Mouse (Mus musculus): ENCODE results near the gene Gtf2b.

The Gtf2b gene

GRCm38 (mm10) chr3:142764995-142765777, at the start of gene Gtf2b:
TSS of gene Gtf2b (plus strand) at chr3:142765045.
- DNase-seq: peak; percentile 95

- DNase-seq: no peak
Observed at GRCm38 (mm10) chr3:142725481-142725880, 39.4 kb upstream of the Gtf2b start.

GRCm38 (mm10) chr3:142725969-142726672, 38.7 kb upstream of the Gtf2b start:
- no peak for DNase-seq

- DNase-seq: no peak
Observed at GRCm38 (mm10) chr3:142734291-142734690, 30.6 kb upstream of the Gtf2b start.

- no peak for DNase-seq
Observed at GRCm38 (mm10) chr3:142740896-142741295, 23.9 kb upstream of the Gtf2b start.

GRCm38 (mm10) chr3:142743973-142744898, 20.6 kb upstream of the Gtf2b start:
- peak; percentile 48 for DNase-seq

- DNase-seq: no peak
Observed at GRCm38 (mm10) chr3:142745076-142745475, 19.8 kb upstream of the Gtf2b start.

GRCm38 (mm10) chr3:142747673-142748072, 17.2 kb upstream of the Gtf2b start:
- no peak for DNase-seq

GRCm38 (mm10) chr3:142749131-142749530, 15.7 kb upstream of the Gtf2b start:
- DNase-seq: no peak

GRCm38 (mm10) chr3:142755132-142755867, 9.5 kb upstream of the Gtf2b start:
- no peak for DNase-seq

- no peak for DNase-seq
Observed at GRCm38 (mm10) chr3:142757841-142758240, 7.0 kb upstream of the Gtf2b start.

GRCm38 (mm10) chr3:142758593-142758992, 6.3 kb upstream of the Gtf2b start:
- DNase-seq: no peak

- DNase-seq: no peak
Observed at GRCm38 (mm10) chr3:142760356-142760755, 4.5 kb upstream of the Gtf2b start.

GRCm38 (mm10) chr3:142765778-142766165, 927 bp downstream of the Gtf2b start:
- no peak for DNase-seq

- DNase-seq: no peak
Observed at GRCm38 (mm10) chr3:142768498-142768897, 3.7 kb downstream of the Gtf2b start.

GRCm38 (mm10) chr3:142770518-142770917, 5.7 kb downstream of the Gtf2b start:
- no peak for DNase-seq

GRCm38 (mm10) chr3:142773538-142774191, 8.8 kb downstream of the Gtf2b start:
- DNase-seq: no peak

- no peak for DNase-seq
Observed at GRCm38 (mm10) chr3:142777227-142777626, 12.4 kb downstream of the Gtf2b start.

- no peak for DNase-seq
Observed at GRCm38 (mm10) chr3:142786423-142787072, 21.7 kb downstream of the Gtf2b start.

- no peak for DNase-seq
Observed at GRCm38 (mm10) chr3:142795587-142795986, 30.7 kb downstream of the Gtf2b start.

GRCm38 (mm10) chr3:142811582-142811981, 46.7 kb downstream of the Gtf2b start:
- no peak for DNase-seq

Measured in right cerebral cortex, postnatal 4 days (tissue).